Comparison of ENCODE assay signal across 9 mouse cellular contexts in genomic region chr7:131556541-131557271, GRCm38 (mm10). TPM values are rescaled to one million over a fixed set of nuclear protein-coding genes. Genes with fewer than 3 reads are reported as not detected.
A peak's percentile ranks its signal among the peaks of the same experiment; 100 is the strongest.
DNase-seq lines count a peak whose midpoint lies in the region; ATAC-seq and TF ChIP-seq lines count a peak whose summit lies in the region.
"Had no signal": no experiment of that assay in that cellular context is flagged by ENCODE, and none has a peak within 500 bp of the region (broad histone marks: within the 10 kb centered on the region; RNA-seq: fewer than 3 reads in every experiment).

No protein-coding gene starts in this region.

- intact Hi-C loops in heart, postnatal 25 days (cut with DNase I): loop anchor here (5.0 to 10.0 kb wide), 2 partner anchors 194 to 998 kb away; partner anchors contain the start of gene 2310057M21Rik
- intact Hi-C loops in gastrocnemius, postnatal 14 days (cut with DNase I; ENCODE audit: low total_unique reads): no loop called here

- 0 out of 2 replicates have a peak overlapping the region, but pooled peaks have one; percentile 38 for H3K4me3 ChIP-seq in heart, embryonic 10.5 days
- peak overlapping the region; percentile 47 to 49 for H3K4me3 ChIP-seq in ES-E14 (ENCODE audit: insufficient read depth in 1 of 2, low read depth in 1 of 2, low read length in 2 of 2, poor library complexity in 1 of 2, severe bottlenecking in 1 of 2)
- H3K4me3 ChIP-seq in heart, embryonic 15.5 days: 0 out of 2 replicates have a peak overlapping the region, but pooled peaks have one; percentile 16
- peak overlapping the region; percentile 16; the same call in 1 of the 2 replicates for H3K4me3 ChIP-seq in liver, embryonic 16.5 days (ENCODE audit: low read depth, low read length)

- H3K9me3 ChIP-seq in heart, embryonic 10.5 days: no peaks in the 10 kb centered on the region
- no peaks in the 10 kb centered on the region for H3K9me3 ChIP-seq in ES-E14 (ENCODE audit: control insufficient read depth, insufficient read depth, low read depth, low read length)
- H3K9me3 ChIP-seq in heart, embryonic 15.5 days (replicated peaks): no peaks in the 10 kb centered on the region
- H3K9me3 ChIP-seq in liver, embryonic 16.5 days (replicated peaks; ENCODE audit: control insufficient read depth, low read length): no peaks in the 10 kb centered on the region

- peaks cover 77% of the 10 kb centered on the region for H3K27me3 ChIP-seq in heart, embryonic 10.5 days (ENCODE audit: insufficient read depth, poor library complexity, severe bottlenecking)
- H3K27me3 ChIP-seq in heart, embryonic 15.5 days: peaks cover 76% of the 10 kb centered on the region
- H3K27me3 ChIP-seq in liver, embryonic 16.5 days (ENCODE audit: control insufficient read depth, insufficient read depth, low read depth, low read length): peaks cover 75% of the 10 kb centered on the region

- H3K36me3 ChIP-seq in heart, embryonic 10.5 days: peaks cover under 1% of the 10 kb centered on the region; the same call in 1 of the 2 replicates
- H3K36me3 ChIP-seq in ES-E14 (ENCODE audit: control insufficient read depth, insufficient read depth, low read length, poor library complexity, severe bottlenecking): no peaks in the 10 kb centered on the region
- no peaks in the 10 kb centered on the region for H3K36me3 ChIP-seq in heart, embryonic 15.5 days
- H3K36me3 ChIP-seq in liver, embryonic 16.5 days (ENCODE audit: control insufficient read depth, insufficient read depth): no peaks in the 10 kb centered on the region

- H3K4me1 ChIP-seq in heart, embryonic 10.5 days: peaks cover 33% of the 10 kb centered on the region
- peaks cover 0 to 4% of the 10 kb centered on the region in 2 experiments; a peak in 1 of 4 replicates for H3K4me1 ChIP-seq in ES-E14 (ENCODE audit: control insufficient read depth in 2 of 2, insufficient read depth in 2 of 2, low read length in 2 of 2, poor library complexity in 1 of 2)
- peaks cover 34% of the 10 kb centered on the region for H3K4me1 ChIP-seq in heart, embryonic 15.5 days (replicated peaks)
- peaks cover 7% of the 10 kb centered on the region for H3K4me1 ChIP-seq in liver, embryonic 16.5 days (ENCODE audit: control insufficient read depth, low read depth, low read length)

- DNase-seq in heart, embryonic 10.5 days (ENCODE audit: low spot score): peak; percentile 76
- no peak for DNase-seq in heart, postnatal 25 days (ENCODE audit: low spot score)
- no peak for DNase-seq in ES-E14 (ENCODE audit: low read depth, low spot score)
- no peak for DNase-seq in gastrocnemius, postnatal 14 days
- no peak for DNase-seq in spleen, postnatal 4 days (ENCODE audit: low spot score in 2 of 2)

- no peak overlapping the region for H3K4me2 ChIP-seq in heart, embryonic 15.5 days
- no peak overlapping the region for H3K4me2 ChIP-seq in liver, embryonic 16.5 days (ENCODE audit: low read depth, low read length)

- no peak overlapping the region for H3K9ac ChIP-seq in ES-E14 (ENCODE audit: insufficient read depth, low read depth, low read length, poor library complexity, severe bottlenecking)
- H3K9ac ChIP-seq in heart, embryonic 15.5 days: no peak overlapping the region
- H3K9ac ChIP-seq in liver, embryonic 16.5 days (ENCODE audit: low read depth, low read length): no peak overlapping the region

- ATAC-seq in heart, embryonic 15.5 days (replicated peaks; ENCODE audit: insufficient number of reproducible peaks, insufficient read depth, low FRiP score, low read depth): no peak
- ATAC-seq in liver, embryonic 16.5 days (ENCODE audit: low read depth): no peak
- ATAC-seq in erythroid progenitor cell, adult 5-6 weeks (replicated peaks; ENCODE audit: low FRiP score, poor library complexity, severe bottlenecking): no peak

- no peak overlapping the region for H3K27ac ChIP-seq in heart, embryonic 10.5 days
- H3K27ac ChIP-seq in ES-E14 (ENCODE audit: insufficient read depth, low read depth, low read length, poor library complexity, severe bottlenecking): no peak overlapping the region
- H3K27ac ChIP-seq in heart, embryonic 15.5 days: no peak overlapping the region
- H3K27ac ChIP-seq in liver, embryonic 16.5 days (ENCODE audit: low read length): no peak overlapping the region
- H3K27ac ChIP-seq: kidney, postnatal 0 days had no signal

- under 1% methylated on average over 37 of the region's 37 CpGs for WGBS in heart, embryonic 10.5 days
- 1% methylated on average over 37 of the region's 37 CpGs for WGBS in heart, embryonic 15.5 days
- WGBS in liver, embryonic 16.5 days (ENCODE audit: insufficient replicate concordance): under 1% methylated on average over 37 of the region's 37 CpGs

- in situ Hi-C loops in ES-E14 (cut with MboI; ENCODE audit: low sequenced_read_pairs in 2 of 2, unreplicated experiment in 2 of 2): loop anchor here (10.0 kb wide), 1 partner anchor 1038 kb away; the partner anchor contains the start of gene Nkx1-2 (in 2 of the 2)

TF ChIP-seq in ES-E14, 5 proteins besides CTCF, POLR2A, EP300 and RAD21:
- peak; percentile 84; the same call in 1 of the 2 replicates for TF ChIP-seq ZNF384 (IDR thresholded peaks at IDR 0.05; ENCODE audit: low read depth, low read length)
- no peak for TF ChIP-seq CHD2 (IDR thresholded peaks at IDR 0.05; ENCODE audit: low read depth, low read length)

RNA-seq across cellular contexts. Expression of gene Bub3, which starts 3.3 kb away (rescaled TPM):
- 182 and 235 TPM in 2 replicates for polyA plus RNA-seq in heart, embryonic 10.5 days (2016; fragmentation: Nextera tagmentation; extraction: Ambion mirVana)
- 10 to 100 TPM; 32.5 to 32.8 TPM for total RNA-seq in heart, postnatal 25 days (2021)
- total RNA-seq in ES-E14 (2012; rRNA removed): 127 and 131 TPM in 2 replicates
- polyA plus RNA-seq in heart, embryonic 15.5 days (2015; fragmentation: Nextera tagmentation; extraction: Ambion mirVana): 111 and 135 TPM in 2 replicates
- 92.4 and 100 TPM in 2 replicates for polyA plus RNA-seq in liver, embryonic 16.5 days (2015; fragmentation: Nextera tagmentation; extraction: Ambion mirVana)
- total RNA-seq in gastrocnemius, postnatal 14 days (2021): 10 to 100 TPM; 31.4 to 32.3 TPM
- 177 and 201 TPM in 2 replicates for total RNA-seq in erythroid progenitor cell, adult 5-6 weeks (2015; ENCODE audit: low replicate concordance)
- 147 and 174 TPM in 2 replicates for total RNA-seq in erythroid progenitor cell, adult 5-6 weeks (2017; ENCODE audit: low replicate concordance)

RNA-seq across cellular contexts. Expression of gene Hmx2, which starts 8.1 kb away (rescaled TPM):
- not detected in 2 replicates for polyA plus RNA-seq in heart, embryonic 10.5 days (2016; fragmentation: Nextera tagmentation; extraction: Ambion mirVana)
- not detected for total RNA-seq in heart, postnatal 25 days (2021)
- 0.18 and 0.21 TPM in 2 replicates for total RNA-seq in ES-E14 (2012; rRNA removed)
- 0.09 TPM in 1 of 2 replicates, not detected in the other for polyA plus RNA-seq in heart, embryonic 15.5 days (2015; fragmentation: Nextera tagmentation; extraction: Ambion mirVana)
- not detected in 2 replicates for polyA plus RNA-seq in liver, embryonic 16.5 days (2015; fragmentation: Nextera tagmentation; extraction: Ambion mirVana)
- not detected for total RNA-seq in gastrocnemius, postnatal 14 days (2021)
- not detected in 2 replicates for total RNA-seq in erythroid progenitor cell, adult 5-6 weeks (2015; ENCODE audit: low replicate concordance)
- not detected in 2 replicates for total RNA-seq in erythroid progenitor cell, adult 5-6 weeks (2017; ENCODE audit: low replicate concordance)

RNA-seq across cellular contexts. Expression of gene Hmx3, which starts 14.0 kb away (rescaled TPM):
- 0.09 TPM in 1 of 2 replicates, not detected in the other for polyA plus RNA-seq in heart, embryonic 10.5 days (2016; fragmentation: Nextera tagmentation; extraction: Ambion mirVana)
- not detected for total RNA-seq in heart, postnatal 25 days (2021)
- not detected in 2 replicates for total RNA-seq in ES-E14 (2012; rRNA removed)
- polyA plus RNA-seq in heart, embryonic 15.5 days (2015; fragmentation: Nextera tagmentation; extraction: Ambion mirVana): not detected in 2 replicates
- not detected in 2 replicates for polyA plus RNA-seq in liver, embryonic 16.5 days (2015; fragmentation: Nextera tagmentation; extraction: Ambion mirVana)
- not detected for total RNA-seq in gastrocnemius, postnatal 14 days (2021)
- not detected in 2 replicates for total RNA-seq in erythroid progenitor cell, adult 5-6 weeks (2015; ENCODE audit: low replicate concordance)
- not detected in 2 replicates for total RNA-seq in erythroid progenitor cell, adult 5-6 weeks (2017; ENCODE audit: low replicate concordance)
